ENCODE assay signal across 8 mouse cellular contexts in the genomic region with DNA sequence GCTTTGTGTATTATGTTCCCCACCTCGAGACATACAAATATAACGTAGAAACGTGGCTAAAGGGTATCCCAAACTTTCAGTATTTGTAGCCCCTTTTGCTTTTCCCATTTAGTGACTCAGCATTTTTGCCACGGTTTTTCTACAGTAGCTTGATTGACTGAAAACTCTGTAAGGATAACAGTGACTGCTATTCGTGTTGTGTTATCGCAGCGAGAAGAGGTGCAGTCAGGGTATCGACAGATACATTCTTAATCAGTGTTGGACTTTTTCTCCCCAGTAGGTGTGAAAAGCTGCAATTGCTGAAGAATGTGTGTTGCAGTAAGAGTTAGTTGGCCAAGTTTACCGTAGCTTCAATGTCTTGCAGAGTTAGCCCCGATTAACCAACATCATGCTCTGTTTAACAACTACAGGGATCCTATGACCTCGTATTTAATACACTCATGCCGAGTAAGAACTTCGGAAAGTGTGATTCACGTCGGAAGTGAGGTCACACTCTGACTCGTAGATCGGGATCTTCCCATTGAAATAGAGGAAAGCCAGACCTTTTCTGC. TPM values are rescaled to one million over a fixed set of nuclear protein-coding genes. Genes with fewer than 3 reads are reported as not detected.
A peak's percentile ranks its signal among the peaks of the same experiment; 100 is the strongest.
DNase-seq lines count a peak whose midpoint lies in the region; ATAC-seq and TF ChIP-seq lines count a peak whose summit lies in the region.

No protein-coding gene starts in this region.

- intact Hi-C loops in left cerebral cortex, postnatal 25 days (cut with DNase I) = no loop called here

- H3K9me3 ChIP-seq in hindbrain, embryonic 11.5 days (ENCODE audit: control insufficient read depth, low read length) = no peaks in the 10 kb centered on the region

- H3K79me2 ChIP-seq in liver, adult 2 months (ENCODE audit: control insufficient read depth, insufficient read depth, low read length) = peaks cover 12% of the 10 kb centered on the region; the same call in 1 of the 2 replicates

- no peak overlapping the region for H3K27ac ChIP-seq in hindbrain, embryonic 11.5 days (ENCODE audit: low read depth, low read length)
- H3K27ac ChIP-seq in liver, adult 2 months (replicated peaks; ENCODE audit: insufficient read depth, low read depth, low read length) = peak overlapping the region; percentile 91

- H3K4me2 ChIP-seq in hindbrain, embryonic 11.5 days (replicated peaks; ENCODE audit: low read depth, low read length) = peak overlapping the region; percentile 83

- H3K9ac ChIP-seq in hindbrain, embryonic 11.5 days (ENCODE audit: low read depth, low read length) = peak overlapping the region; percentile 89
- H3K9ac ChIP-seq in liver, adult 2 months (ENCODE audit: low read depth, low read length) = peak overlapping the region; percentile 99

- peak; percentile 46 for DNase-seq in 3134 (ENCODE audit: extremely low read depth, insufficient read length, low spot score)
- peak; percentile 87 for DNase-seq in Muller cell, postnatal 12 days (ENCODE audit: inconsistent ontology term)
- DNase-seq in hindbrain, embryonic 11.5 days (ENCODE audit: low spot score) = no peak
- peak; percentile 75 for DNase-seq in liver, adult 2 months (ENCODE audit: extremely low read depth, low read depth, low spot score)
- DNase-seq in naive thymus-derived CD4-positive, alpha-beta T cell, adult 2 months (ENCODE audit: low read depth) = peak; percentile 34
- DNase-seq in left cerebral cortex, postnatal 25 days (ENCODE audit: low spot score in 2 of 2) = no peak
- DNase-seq in layer of hippocampus, adult 18-20 months (ENCODE audit: low spot score in 2 of 2) = no peak

- 0 out of 2 replicates have a peak, but pooled peaks cover 2% of the 10 kb centered on the region for H3K36me3 ChIP-seq in hindbrain, embryonic 11.5 days (ENCODE audit: control insufficient read depth, insufficient read depth, low read length)
- peaks cover 3% of the 10 kb centered on the region; the same call in 1 of the 2 replicates for H3K36me3 ChIP-seq in liver, adult 2 months (ENCODE audit: control insufficient read depth, insufficient read depth, low read length)

- no peaks in the 10 kb centered on the region for H3K27me3 ChIP-seq in hindbrain, embryonic 11.5 days (ENCODE audit: control insufficient read depth, insufficient read depth, low read length)
- no peaks in the 10 kb centered on the region for H3K27me3 ChIP-seq in liver, adult 2 months (ENCODE audit: control insufficient read depth, insufficient read depth, low read length)

- peak overlapping the region; percentile 98 for H3K4me3 ChIP-seq in hindbrain, embryonic 11.5 days (ENCODE audit: low read depth, low read length)
- H3K4me3 ChIP-seq in liver, adult 2 months (ENCODE audit: insufficient read depth, low read depth, low read length) = peak overlapping the region; percentile 80

- H3K4me1 ChIP-seq in hindbrain, embryonic 11.5 days (replicated peaks; ENCODE audit: control insufficient read depth, insufficient read depth, low read length) = no peaks in the 10 kb centered on the region; the same call in 1 of the 2 replicates
- peaks cover 23% of the 10 kb centered on the region for H3K4me1 ChIP-seq in liver, adult 2 months (ENCODE audit: control insufficient read depth, insufficient read depth, low read length)

- peak; percentile 54 for ATAC-seq in erythroblast, adult 5-6 weeks (replicated peaks; ENCODE audit: low FRiP score, poor library complexity, severe bottlenecking)
- ATAC-seq in hindbrain, embryonic 11.5 days (ENCODE audit: low FRiP score) = no peak

- TF ChIP-seq POLR2A in liver, adult 2 months (IDR thresholded peaks at IDR 0.05; ENCODE audit: extremely low read depth, insufficient read depth, low read length) = no peak

- 19% methylated on average over 17 of the region's 17 CpGs for WGBS in hindbrain, embryonic 11.5 days
- 2% methylated on average over 17 of the region's 17 CpGs for WGBS in liver, adult 2 months

- no peak for TF ChIP-seq CTCF in liver, adult 2 months (IDR thresholded peaks at IDR 0.05; ENCODE audit: low read depth, low read length)

RNA-seq across cellular contexts. Expression of gene Lrrfip2, which starts 1.6 kb away (rescaled TPM):
- total RNA-seq in erythroblast, adult 5-6 weeks (2015; ENCODE audit: low replicate concordance) = 5.6 and 6.5 TPM in 2 replicates
- total RNA-seq in erythroblast, adult 5-6 weeks (2017; ENCODE audit: low replicate concordance) = 30.9 and 40.8 TPM in 2 replicates
- 52.2 and 57.4 TPM in 2 replicates for polyA plus RNA-seq in hindbrain, embryonic 11.5 days (2014; fragmentation: Nextera tagmentation; extraction: Ambion mirVana)
- total RNA-seq in liver, adult 2 months (2014; rRNA removed) = 24.6 and 37.8 TPM in 2 replicates
- 9.3 and 9.7 TPM in 2 replicates for polyA plus RNA-seq in liver, adult 2 months (2012; rRNA removed)
- total RNA-seq in left cerebral cortex, postnatal 25 days (2021) = 10 to 100 TPM; 38.7 to 42.8 TPM
- 10 to 100 TPM; 35.5 to 38.7 TPM for total RNA-seq in layer of hippocampus, adult 18-20 months (2021)

Comparison
In these comparisons a context has a peak if more than half of its experiments do, and no peak if none do; other contexts are left out.
1. DNase-seq: peak in 3134 (single experiment), Muller cell, postnatal 12 days (single experiment), liver, adult 2 months (single experiment) and naive thymus-derived CD4-positive, alpha-beta T cell, adult 2 months (single experiment); none in hindbrain, embryonic 11.5 days (single experiment), left cerebral cortex, postnatal 25 days (0 of 2) and layer of hippocampus, adult 18-20 months (0 of 2).